Mouse (Mus musculus): Measurements from ENCODE around the gene Fras1. TPM values are rescaled to one million over a fixed set of nuclear protein-coding genes. Genes with fewer than 3 reads are reported as not detected.

Fras1 gene
- total and polyA plus RNA-seq, 3 experiments: 0.02 to 0.23 (median 0.11) TPM

- no peak overlapping the region for H3K4me3 ChIP-seq (ENCODE audit: low read depth, low read length)
- H3K36me3 ChIP-seq (replicated peaks): no peaks in the 10 kb centered on the region
- no peaks in the 10 kb centered on the region; the same call in 1 of the 2 replicates for H3K27me3 ChIP-seq (ENCODE audit: insufficient read depth, low read length)
- TF ChIP-seq GATA1 (IDR thresholded peaks at IDR 0.05; ENCODE audit: borderline replicate concordance, low read length): no peak
- no peak for TF ChIP-seq GATA2 (IDR thresholded peaks at IDR 0.05; ENCODE audit: borderline replicate concordance, low read depth, low read length)
- TF ChIP-seq POLR2AphosphoS5 (IDR thresholded peaks at IDR 0.05; ENCODE audit: insufficient replicate concordance, low read depth, low read length): no peak
- TF ChIP-seq CTCF (IDR thresholded peaks at IDR 0.05; ENCODE audit: low read depth, low read length): no peak
- TF ChIP-seq TAL1 (conservative IDR thresholded peaks at IDR 0.05; ENCODE audit: low read depth, low read length): no peak
- ATAC-seq (ENCODE audit: extremely low read depth, insufficient number of reproducible peaks, low FRiP score, poor library complexity, severe bottlenecking) (no peak), DNase-seq (ENCODE audit: low spot score) (no peak)
- no peaks in the 10 kb centered on the region for H3K4me1 ChIP-seq (ENCODE audit: insufficient read depth, low read depth, low read length)
- peaks cover 3% of the 10 kb centered on the region; the same call in 1 of the 2 replicates for H3K9me3 ChIP-seq (replicated peaks)
Observed at GRCm38 (mm10) chr5:96394947-96395346, 21.2 kb downstream of the Fras1 start.

DNA sequence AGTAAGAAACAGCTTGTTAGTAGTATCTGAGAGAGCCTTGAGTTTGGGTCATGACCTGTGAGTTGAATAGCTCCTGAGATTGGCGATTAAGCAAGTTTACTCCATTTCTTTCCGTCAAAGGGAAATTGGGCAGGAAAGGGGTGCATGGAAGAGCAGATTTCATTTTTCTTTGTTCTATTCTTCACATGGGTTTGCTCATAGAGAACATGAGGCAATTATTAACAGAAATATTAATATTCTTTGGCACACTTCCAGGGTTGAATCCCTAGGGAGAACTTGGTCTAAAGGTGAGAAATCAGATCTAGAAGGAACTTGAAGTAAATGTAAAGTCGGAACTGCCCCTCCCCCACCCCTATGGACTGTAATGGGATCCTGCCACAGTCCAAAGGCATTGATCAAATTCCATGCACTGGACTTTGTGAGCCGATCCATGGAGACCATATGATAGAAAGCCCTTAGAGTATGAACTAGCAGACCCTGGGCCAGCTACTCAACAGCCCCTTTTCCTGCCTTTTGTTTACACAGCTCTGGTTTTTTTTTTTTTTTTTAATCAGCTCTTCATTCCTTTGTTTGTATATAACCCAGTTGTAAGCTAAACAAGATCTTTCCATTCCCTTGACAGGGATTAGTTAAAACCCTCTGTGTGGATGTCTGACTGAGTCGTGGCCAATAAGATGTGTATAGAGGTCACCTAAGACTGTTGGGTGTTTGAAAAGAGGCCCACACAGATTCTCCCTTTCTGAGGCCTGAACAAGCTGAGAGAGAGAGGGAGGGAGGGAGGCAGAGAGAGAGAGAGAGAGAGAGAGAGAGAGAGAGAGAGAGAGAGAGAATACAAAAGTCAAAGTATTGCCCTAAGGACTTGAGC is 22.3 kb downstream of the Fras1 start:
- H3K9me3 ChIP-seq (replicated peaks): peaks cover 3% of the 10 kb centered on the region; the same call in 1 of the 2 replicates
- TF ChIP-seq TAL1 (conservative IDR thresholded peaks at IDR 0.05; ENCODE audit: low read depth, low read length): no peak
- TF ChIP-seq GATA2 (IDR thresholded peaks at IDR 0.05; ENCODE audit: borderline replicate concordance, low read depth, low read length): no peak
- TF ChIP-seq CTCF (IDR thresholded peaks at IDR 0.05; ENCODE audit: low read depth, low read length): no peak
- no peak for TF ChIP-seq POLR2AphosphoS5 (IDR thresholded peaks at IDR 0.05; ENCODE audit: insufficient replicate concordance, low read depth, low read length)
- no peak for TF ChIP-seq GATA1 (IDR thresholded peaks at IDR 0.05; ENCODE audit: borderline replicate concordance, low read length)
- no peak for ATAC-seq (ENCODE audit: extremely low read depth, insufficient number of reproducible peaks, low FRiP score, poor library complexity, severe bottlenecking)
- H3K36me3 ChIP-seq (replicated peaks): no peaks in the 10 kb centered on the region
- H3K4me1 ChIP-seq (ENCODE audit: insufficient read depth, low read depth, low read length): no peaks in the 10 kb centered on the region
- DNase-seq (ENCODE audit: low spot score): no peak
- no peak overlapping the region for H3K4me3 ChIP-seq (ENCODE audit: low read depth, low read length)
- H3K27me3 ChIP-seq (ENCODE audit: insufficient read depth, low read length): no peaks in the 10 kb centered on the region; the same call in 1 of the 2 replicates

- Histone ChIP-seq H3K36me3 (replicated peaks) (no peaks in the 10 kb centered on the region), H3K4me1 (ENCODE audit: insufficient read depth, low read depth, low read length) (no peaks in the 10 kb centered on the region), H3K27me3 (ENCODE audit: insufficient read depth, low read length) (no peaks in the 10 kb centered on the region; the same call in 1 of the 2 replicates), H3K4me3 (ENCODE audit: low read depth, low read length) (no peak overlapping the region), H3K9me3 (replicated peaks) (no peaks in the 10 kb centered on the region)
- DNase-seq (ENCODE audit: low spot score) (no peak), ATAC-seq (ENCODE audit: extremely low read depth, insufficient number of reproducible peaks, low FRiP score, poor library complexity, severe bottlenecking) (no peak)
- TF ChIP-seq POLR2AphosphoS5 (IDR thresholded peaks at IDR 0.05; ENCODE audit: insufficient replicate concordance, low read depth, low read length) (no peak), GATA2 (IDR thresholded peaks at IDR 0.05; ENCODE audit: borderline replicate concordance, low read depth, low read length) (no peak), GATA1 (IDR thresholded peaks at IDR 0.05; ENCODE audit: borderline replicate concordance, low read length) (no peak), CTCF (IDR thresholded peaks at IDR 0.05; ENCODE audit: low read depth, low read length) (no peak), TAL1 (conservative IDR thresholded peaks at IDR 0.05; ENCODE audit: low read depth, low read length) (no peak)
Observed at GRCm38 (mm10) chr5:96402555-96402954, 28.8 kb downstream of the Fras1 start.

GRCm38 (mm10) chr5:96405139-96405842 is 31.5 kb downstream of the Fras1 start:
- Histone ChIP-seq H3K4me1 (ENCODE audit: insufficient read depth, low read depth, low read length) (no peaks in the 10 kb centered on the region), H3K27me3 (ENCODE audit: insufficient read depth, low read length) (no peaks in the 10 kb centered on the region), H3K9me3 (replicated peaks) (no peaks in the 10 kb centered on the region), H3K4me3 (ENCODE audit: low read depth, low read length) (no peak overlapping the region), H3K36me3 (replicated peaks) (no peaks in the 10 kb centered on the region)
- no peak for ATAC-seq (ENCODE audit: extremely low read depth, insufficient number of reproducible peaks, low FRiP score, poor library complexity, severe bottlenecking)
- TF ChIP-seq POLR2AphosphoS5 (IDR thresholded peaks at IDR 0.05; ENCODE audit: insufficient replicate concordance, low read depth, low read length): no peak
- TF ChIP-seq GATA2 (IDR thresholded peaks at IDR 0.05; ENCODE audit: borderline replicate concordance, low read depth, low read length): no peak
- TF ChIP-seq CTCF (IDR thresholded peaks at IDR 0.05; ENCODE audit: low read depth, low read length): no peak
- no peak for TF ChIP-seq GATA1 (IDR thresholded peaks at IDR 0.05; ENCODE audit: borderline replicate concordance, low read length)
- TF ChIP-seq TAL1 (conservative IDR thresholded peaks at IDR 0.05; ENCODE audit: low read depth, low read length): no peak
- no peak for DNase-seq (ENCODE audit: low spot score)

- Histone ChIP-seq H3K4me3 (ENCODE audit: low read depth, low read length) (no peak overlapping the region), H3K4me1 (ENCODE audit: insufficient read depth, low read depth, low read length) (no peaks in the 10 kb centered on the region), H3K9me3 (replicated peaks) (no peaks in the 10 kb centered on the region), H3K36me3 (replicated peaks) (no peaks in the 10 kb centered on the region), H3K27me3 (ENCODE audit: insufficient read depth, low read length) (no peaks in the 10 kb centered on the region)
- ATAC-seq (ENCODE audit: extremely low read depth, insufficient number of reproducible peaks, low FRiP score, poor library complexity, severe bottlenecking) (no peak), DNase-seq (ENCODE audit: low spot score) (no peak)
- no peak for TF ChIP-seq POLR2AphosphoS5 (IDR thresholded peaks at IDR 0.05; ENCODE audit: insufficient replicate concordance, low read depth, low read length)
- no peak for TF ChIP-seq TAL1 (conservative IDR thresholded peaks at IDR 0.05; ENCODE audit: low read depth, low read length)
Observed at GRCm38 (mm10) chr5:96408291-96408690, 34.5 kb downstream of the Fras1 start.

- no peak for TF ChIP-seq GATA1 (IDR thresholded peaks at IDR 0.05; ENCODE audit: borderline replicate concordance, low read length)
- TF ChIP-seq POLR2AphosphoS5 (IDR thresholded peaks at IDR 0.05; ENCODE audit: insufficient replicate concordance, low read depth, low read length): no peak
- TF ChIP-seq GATA2 (IDR thresholded peaks at IDR 0.05; ENCODE audit: borderline replicate concordance, low read depth, low read length): no peak
- no peak for TF ChIP-seq TAL1 (conservative IDR thresholded peaks at IDR 0.05; ENCODE audit: low read depth, low read length)
- no peak for TF ChIP-seq CTCF (IDR thresholded peaks at IDR 0.05; ENCODE audit: low read depth, low read length)
- Histone ChIP-seq H3K36me3 (replicated peaks) (no peaks in the 10 kb centered on the region), H3K4me1 (ENCODE audit: insufficient read depth, low read depth, low read length) (no peaks in the 10 kb centered on the region), H3K27me3 (ENCODE audit: insufficient read depth, low read length) (no peaks in the 10 kb centered on the region), H3K4me3 (ENCODE audit: low read depth, low read length) (no peak overlapping the region), H3K9me3 (replicated peaks) (no peaks in the 10 kb centered on the region)
- ATAC-seq (ENCODE audit: extremely low read depth, insufficient number of reproducible peaks, low FRiP score, poor library complexity, severe bottlenecking) (no peak), DNase-seq (ENCODE audit: low spot score) (no peak)
Observed at GRCm38 (mm10) chr5:96412754-96413394, 39.1 kb downstream of the Fras1 start.

All from G1E (cell line).